Mouse (Mus musculus) midbrain, embryonic 14.5 days (tissue): ENCODE results near the gene Tmeff1. TPM values are rescaled to one million over a fixed set of nuclear protein-coding genes. Genes with fewer than 3 reads are reported as not detected.

ENCODE experiments used
- ATAC-seq: fragments of 200-750 bp; cut with Nextera tagmentation; 2 replicates; pipeline ENCODE4 v1.8.0; 2017; ENCODE audit warnings: moderate number of reproducible peaks, moderate library complexity; ENCODE audit not compliant: low FRiP score, low TSS enrichment
- DNase-seq: peaks from one replicate; pipeline ENCODE4 v3.0.0-alpha.2; 2015
- H3K27ac ChIP-seq: fragments of 300-500 bp; sonication (generic); replicated peaks from 2 replicates; pipeline ENCODE4 v1.5.1; 2014; ENCODE audit warnings: mild to moderate bottlenecking, low read depth, low read length, moderate library complexity
- H3K27me3 ChIP-seq: fragments of 300-500 bp; sonication (generic); 2 replicates; pipeline ENCODE4 v1.6.1; 2014; ENCODE audit warnings: low read length, control low read depth, mixed read lengths; ENCODE audit not compliant: control insufficient read depth, insufficient read depth
- H3K36me3 ChIP-seq: fragments of 300-500 bp; sonication (generic); 2 replicates; pipeline ENCODE4 v1.6.1; 2014; ENCODE audit warnings: low read length, control low read depth; ENCODE audit not compliant: control insufficient read depth, insufficient read depth
- H3K4me1 ChIP-seq: fragments of 300-500 bp; sonication (generic); 2 replicates; pipeline ENCODE4 v1.6.1; 2014; ENCODE audit warnings: mild to moderate bottlenecking, antibody characterized with exemption, low read length, control low read depth; ENCODE audit not compliant: control insufficient read depth, insufficient read depth
- H3K4me2 ChIP-seq: fragments of 300-500 bp; sonication (generic); 2 replicates; pipeline ENCODE4 v1.6.1; 2014; ENCODE audit warnings: mild to moderate bottlenecking, low read length, moderate library complexity
- H3K4me3 ChIP-seq: fragments of 300-500 bp; sonication (generic); replicated peaks from 2 replicates; pipeline ENCODE4 v1.5.1; 2014; ENCODE audit warnings: low read depth, low read length
- H3K9ac ChIP-seq: fragments of 300-500 bp; sonication (generic); replicated peaks from 2 replicates; pipeline ENCODE4 v1.6.1; 2014; ENCODE audit warnings: mild to moderate bottlenecking, low read length, moderate library complexity
- H3K9me3 ChIP-seq: fragments of 300-500 bp; sonication (generic); 2 replicates; pipeline ENCODE4 v1.6.1; 2016; ENCODE audit warnings: low read length, control low read depth, mixed read lengths; ENCODE audit not compliant: control insufficient read depth
- WGBS: fragments of 180-500 bp; shearing (Covaris S2); extraction: QIAGEN DNeasy Blood & Tissue Kit; methylation state at CpG from one replicate; pipeline ENCODE4 v1.1.7; 2014; 5-methylcytosine and 5-hydroxymethylcytosine counted together
- polyA plus RNA-seq: library from polyadenylated mRNA; unstranded; fragments of >200 nt; fragmentation: Nextera tagmentation; extraction: Ambion mirVana; gene quantifications from 2 replicates; pipeline ENCODE4 v1.2.1, GENCODE M21; 2014

Tmeff1 gene
- polyA plus RNA-seq, 1 experiment from 2014 or later = 359 TPM

- ATAC-seq = no peak
- H3K27me3 ChIP-seq = no peaks in the 10 kb centered on the region
- H3K4me1 ChIP-seq = 0 out of 2 replicates have a peak, but pooled peaks cover 9% of the 10 kb centered on the region
- no peaks in the 10 kb centered on the region for H3K9me3 ChIP-seq
- no peak overlapping the region for H3K9ac ChIP-seq
- no peak for DNase-seq
- no peak overlapping the region for H3K4me3 ChIP-seq
- H3K36me3 ChIP-seq = no peaks in the 10 kb centered on the region
- no peak overlapping the region for H3K4me2 ChIP-seq
- H3K27ac ChIP-seq = no peak overlapping the region
- WGBS = 73% methylated on average over 5 of the region's 5 CpGs
Measured at GRCm38 (mm10) chr4:48592328-48592727, 7.4 kb downstream of the Tmeff1 start.

GRCm38 (mm10) chr4:48592844-48593243, 7.9 kb downstream of the Tmeff1 start:
- Histone ChIP-seq H3K9me3 (no peaks in the 10 kb centered on the region), H3K36me3 (no peaks in the 10 kb centered on the region), H3K4me2 (no peak overlapping the region), H3K4me3 (no peak overlapping the region), H3K27ac (no peak overlapping the region), H3K9ac (no peak overlapping the region), H3K27me3 (no peaks in the 10 kb centered on the region), H3K4me1 (0 out of 2 replicates have a peak, but pooled peaks cover 9% of the 10 kb centered on the region)
- ATAC-seq (no peak), DNase-seq (no peak)
- WGBS = 96% methylated on average over 7 of the region's 7 CpGs

- ATAC-seq (no peak), DNase-seq (no peak)
- H3K4me2 ChIP-seq = no peak overlapping the region
- H3K27me3 ChIP-seq = no peaks in the 10 kb centered on the region
- no peak overlapping the region for H3K9ac ChIP-seq
- H3K27ac ChIP-seq = no peak overlapping the region
- 89% methylated on average over 7 of the region's 7 CpGs for WGBS
- no peaks in the 10 kb centered on the region for H3K36me3 ChIP-seq
- H3K9me3 ChIP-seq = no peaks in the 10 kb centered on the region
- H3K4me3 ChIP-seq = no peak overlapping the region
- no peaks in the 10 kb centered on the region for H3K4me1 ChIP-seq
Measured at GRCm38 (mm10) chr4:48596111-48596510, 11.1 kb downstream of the Tmeff1 start.

- ATAC-seq (no peak), DNase-seq (no peak)
- peaks cover 34% of the 10 kb centered on the region for H3K36me3 ChIP-seq
- 63% methylated on average over 3 of the region's 3 CpGs for WGBS
- H3K27ac ChIP-seq = no peak overlapping the region
- 0 out of 2 replicates have a peak, but pooled peaks cover 2% of the 10 kb centered on the region for H3K4me1 ChIP-seq
- H3K27me3 ChIP-seq = no peaks in the 10 kb centered on the region
- H3K9me3 ChIP-seq = no peaks in the 10 kb centered on the region
- H3K9ac ChIP-seq = no peak overlapping the region
- H3K4me2 ChIP-seq = no peak overlapping the region
- H3K4me3 ChIP-seq = no peak overlapping the region
Measured at GRCm38 (mm10) chr4:48605650-48606049, 20.7 kb downstream of the Tmeff1 start.

GRCm38 (mm10) chr4:48609485-48609884, 24.5 kb downstream of the Tmeff1 start:
- Histone ChIP-seq H3K4me3 (no peak overlapping the region), H3K36me3 (peaks cover 60% of the 10 kb centered on the region), H3K27ac (no peak overlapping the region), H3K9me3 (no peaks in the 10 kb centered on the region), H3K4me1 (0 out of 2 replicates have a peak, but pooled peaks cover 2% of the 10 kb centered on the region), H3K4me2 (no peak overlapping the region), H3K27me3 (no peaks in the 10 kb centered on the region), H3K9ac (no peak overlapping the region)
- WGBS = 90% methylated on average over 9 of the region's 9 CpGs
- no peak for ATAC-seq
- no peak for DNase-seq

- Histone ChIP-seq H3K4me2 (no peak overlapping the region), H3K9ac (no peak overlapping the region), H3K4me3 (no peak overlapping the region), H3K36me3 (peaks cover 59% of the 10 kb centered on the region), H3K9me3 (no peaks in the 10 kb centered on the region), H3K27ac (no peak overlapping the region), H3K4me1 (0 out of 2 replicates have a peak, but pooled peaks cover 2% of the 10 kb centered on the region), H3K27me3 (no peaks in the 10 kb centered on the region)
- no peak for ATAC-seq
- no peak for DNase-seq
- 90% methylated on average over 6 of the region's 6 CpGs for WGBS
Measured at GRCm38 (mm10) chr4:48610251-48610650, 25.3 kb downstream of the Tmeff1 start.

- ATAC-seq (no peak), DNase-seq (no peak)
- H3K36me3 ChIP-seq = peaks cover 57% of the 10 kb centered on the region
- H3K27me3 ChIP-seq = no peaks in the 10 kb centered on the region
- no peaks in the 10 kb centered on the region for H3K4me1 ChIP-seq
- H3K9me3 ChIP-seq = no peaks in the 10 kb centered on the region
- H3K9ac ChIP-seq = no peak overlapping the region
- no peak overlapping the region for H3K4me2 ChIP-seq
- 89% methylated on average over 4 of the region's 4 CpGs for WGBS
- no peak overlapping the region for H3K27ac ChIP-seq
- no peak overlapping the region for H3K4me3 ChIP-seq
Measured at GRCm38 (mm10) chr4:48615483-48615882, 30.5 kb downstream of the Tmeff1 start.

GRCm38 (mm10) chr4:48617201-48617600, 32.2 kb downstream of the Tmeff1 start:
- 96% methylated on average over 15 of the region's 15 CpGs for WGBS
- DNase-seq = no peak

GRCm38 (mm10) chr4:48620121-48620520, 35.1 kb downstream of the Tmeff1 start:
- Histone ChIP-seq H3K36me3 (peaks cover 40% of the 10 kb centered on the region), H3K27ac (no peak overlapping the region), H3K9me3 (no peaks in the 10 kb centered on the region), H3K9ac (no peak overlapping the region), H3K4me1 (no peaks in the 10 kb centered on the region), H3K27me3 (no peaks in the 10 kb centered on the region), H3K4me2 (no peak overlapping the region), H3K4me3 (no peak overlapping the region)
- ATAC-seq = no peak
- 95% methylated on average over 6 of the region's 6 CpGs for whole genome bisulfite sequencing
- no peak for DNase-seq

More at GRCm38 (mm10) chr4:48617201-48617600, 32.2 kb downstream of the Tmeff1 start:
- Histone ChIP-seq H3K4me2 (no peak overlapping the region), H3K9ac (no peak overlapping the region), H3K9me3 (no peaks in the 10 kb centered on the region), H3K36me3 (peaks cover 47% of the 10 kb centered on the region), H3K27me3 (no peaks in the 10 kb centered on the region), H3K4me3 (no peak overlapping the region), H3K4me1 (no peaks in the 10 kb centered on the region), H3K27ac (no peak overlapping the region)
- ATAC-seq = no peak
